Comparison of ENCODE assay signal across 8 mouse cellular contexts in genomic region chr11:60220291-60220804, GRCm38 (mm10). TPM values are rescaled to one million over a fixed set of nuclear protein-coding genes. Genes with fewer than 3 reads are reported as not detected.
A peak's percentile ranks its signal among the peaks of the same experiment; 100 is the strongest.
DNase-seq lines count a peak whose midpoint lies in the region; ATAC-seq and TF ChIP-seq lines count a peak whose summit lies in the region.

No protein-coding gene starts in this region.

- DNase-seq in MEL-GATA-1-ER (ENCODE audit: extremely low read depth, low read depth): peak; percentile 57
- DNase-seq in cerebellum, adult 8-10 months: peak; percentile 83
- peak; percentile 84 for DNase-seq in forelimb bud, embryonic 11.5 days (ENCODE audit: low read depth, low spot score)
- peak; percentile 76 for DNase-seq in layer of hippocampus, adult 9-10 months (ENCODE audit: low spot score)
- DNase-seq in thymus, adult 18-20 months: peak; percentile 84 to 87

- H3K9me3 ChIP-seq in lung, embryonic 15.5 days: no peaks in the 10 kb centered on the region

- TF ChIP-seq CTCF in olfactory bulb, adult 2 months (IDR thresholded peaks at IDR 0.05; ENCODE audit: insufficient read depth, low read depth, low read length): no peak

- peak overlapping the region; percentile 65 for H3K4me3 ChIP-seq in lung, embryonic 15.5 days
- peak overlapping the region; percentile 77 for H3K4me3 ChIP-seq in olfactory bulb, adult 2 months (ENCODE audit: insufficient read depth, low read depth, low read length)

- peak overlapping the region; percentile 84 for H3K27ac ChIP-seq in lung, embryonic 15.5 days
- H3K27ac ChIP-seq in olfactory bulb, adult 2 months (ENCODE audit: insufficient read depth, low read depth, low read length): peak overlapping the region; percentile 59; the same call in 1 of the 2 replicates

- peak; percentile 43 for TF ChIP-seq POLR2A in olfactory bulb, adult 2 months (IDR thresholded peaks at IDR 0.05; ENCODE audit: insufficient read depth, low read depth, low read length)

- no peaks in the 10 kb centered on the region for H3K27me3 ChIP-seq in lung, embryonic 15.5 days

- peak overlapping the region; percentile 66 for H3K9ac ChIP-seq in lung, embryonic 15.5 days

- WGBS in lung, embryonic 15.5 days: 2% methylated on average over 46 of the region's 46 CpGs
- WGBS in olfactory bulb, adult 2 months: 2% methylated on average over 46 of the region's 46 CpGs

- ATAC-seq in hematopoietic stem cell, adult 5-6 weeks (replicated peaks in 1 of 2; ENCODE audit: insufficient read depth in 1 of 2, low FRiP score in 2 of 2, low TSS enrichment in 1 of 2, low read depth in 1 of 2, poor library complexity in 2 of 2, severe bottlenecking in 2 of 2): peak; percentile 58 to 64
- peak; percentile 82 for ATAC-seq in lung, embryonic 15.5 days (ENCODE audit: borderline replicate concordance, extremely low read depth, low FRiP score, low TSS enrichment)

- H3K4me1 ChIP-seq in lung, embryonic 15.5 days: peaks cover 50% of the 10 kb centered on the region
- peaks cover 15% of the 10 kb centered on the region for H3K4me1 ChIP-seq in olfactory bulb, adult 2 months (ENCODE audit: control insufficient read depth, insufficient read depth, low read length)

- 0 out of 2 replicates have a peak, but pooled peaks cover 4% of the 10 kb centered on the region for H3K36me3 ChIP-seq in lung, embryonic 15.5 days

- peak overlapping the region; percentile 72 for H3K4me2 ChIP-seq in lung, embryonic 15.5 days

RNA-seq across cellular contexts. Expression of gene Srebf1, which starts 2.0 kb away (rescaled TPM):
- 59.3 and 63.0 TPM in 2 replicates for total RNA-seq in hematopoietic stem cell, adult 5-6 weeks (2017)
- 74.3 and 76.8 TPM in 2 replicates for polyA plus RNA-seq in lung, embryonic 15.5 days (2015; fragmentation: Nextera tagmentation; extraction: Ambion mirVana)
- not detected in 2 replicates for polyA plus RNA-seq in olfactory bulb, adult 2 months (2012; ENCODE audit: insufficient read depth, insufficient read length, low replicate concordance, missing spikeins)

Comparison
In these comparisons a context has a peak if more than half of its experiments do, and no peak if none do; other contexts are left out.
1. Peak in every context shown above with its lines: DNase-seq, ATAC-seq, H3K4me3 ChIP-seq and H3K27ac ChIP-seq.
2. RNA of gene Srebf1, which starts 2.0 kb away (polyA plus RNA-seq): 74.3 to 76.8 TPM in lung, embryonic 15.5 days; not detected in olfactory bulb, adult 2 months; every median in the first group is over 10 times any median in the second.